Mouse (Mus musculus) neural tube, embryonic 14.5 days (tissue): Measurements from ENCODE around the gene Ctnnal1. TPM values are rescaled to one million over a fixed set of nuclear protein-coding genes. Genes with fewer than 3 reads are reported as not detected.

ENCODE experiments used
- ATAC-seq: fragments of 200-750 bp; cut with Nextera tagmentation; 2 replicates; pipeline ENCODE4 v1.8.0; 2017; ENCODE audit warnings: low read depth, mild to moderate bottlenecking, moderate TSS enrichment, moderate library complexity
- H3K27ac ChIP-seq: fragments of 300-500 bp; sonication (generic); 2 replicates; pipeline ENCODE4 v1.5.1; 2014; ENCODE audit warnings: low read depth, mild to moderate bottlenecking, control low read depth, low read length, moderate library complexity, mixed read lengths
- H3K27me3 ChIP-seq: fragments of 300-500 bp; sonication (generic); 2 replicates; pipeline ENCODE4 v1.6.1; 2014; ENCODE audit warnings: low read length; ENCODE audit not compliant: control insufficient read depth, insufficient read depth
- H3K36me3 ChIP-seq: fragments of 300-500 bp; sonication (generic); 2 replicates; pipeline ENCODE4 v1.6.1; 2014; ENCODE audit warnings: low read length, mixed read lengths; ENCODE audit not compliant: control insufficient read depth, insufficient read depth
- H3K4me1 ChIP-seq: fragments of 300-500 bp; sonication (generic); 2 replicates; pipeline ENCODE4 v1.6.1; 2014; ENCODE audit warnings: low read length; ENCODE audit not compliant: control insufficient read depth, insufficient read depth
- H3K4me2 ChIP-seq: fragments of 300-500 bp; sonication (generic); 2 replicates; pipeline ENCODE4 v1.6.1; 2014; ENCODE audit warnings: mild to moderate bottlenecking, low read depth, low read length, control low read depth
- H3K4me3 ChIP-seq: fragments of 300-500 bp; sonication (generic); 2 replicates; pipeline ENCODE4 v1.5.1; 2014; ENCODE audit warnings: low read depth, low read length, control low read depth, mixed read lengths
- H3K9ac ChIP-seq: fragments of 300-500 bp; sonication (generic); replicated peaks from 2 replicates; pipeline ENCODE4 v1.6.1; 2014; ENCODE audit warnings: low read depth, mild to moderate bottlenecking, control low read depth, low read length, mixed read lengths
- H3K9me3 ChIP-seq: fragments of 300-500 bp; sonication (generic); 2 replicates; pipeline ENCODE4 v1.6.1; 2016; ENCODE audit warnings: low read length; ENCODE audit not compliant: control insufficient read depth
- WGBS: fragments of 180-500 bp; shearing (Covaris S2); extraction: QIAGEN DNeasy Blood & Tissue Kit; methylation state at CpG from one replicate; pipeline ENCODE4 v1.1.7; 2014; 5-methylcytosine and 5-hydroxymethylcytosine counted together
- polyA plus RNA-seq: library from polyadenylated mRNA; unstranded; fragments of >200 nt; fragmentation: Nextera tagmentation; extraction: Ambion mirVana; gene quantifications from 2 replicates; pipeline ENCODE4 v1.2.1, GENCODE M21; 2014

Ctnnal1 gene
- polyA plus RNA-seq = 14.4 and 22.8 TPM in 2 replicates

- H3K27ac ChIP-seq = peak within 1 kb of the TSS; percentile 80
- peak within 1 kb of the TSS; percentile 85 for H3K4me3 ChIP-seq
- no peaks in the 10 kb centered on the region for H3K36me3 ChIP-seq
- no peaks in the 10 kb centered on the region for H3K27me3 ChIP-seq
- peak within 1 kb of the TSS; percentile 88 for H3K9ac ChIP-seq
- ATAC-seq = peak; percentile 96
- WGBS = under 1% methylated on average over 45 of the region's 45 CpGs
- peak within 1 kb of the TSS; percentile 80 for H3K4me2 ChIP-seq
- H3K4me1 ChIP-seq = peaks cover 11% of the 10 kb centered on the region
- H3K9me3 ChIP-seq = no peaks in the 10 kb centered on the region
Measured at GRCm38 (mm10) chr4:56865003-56865511, at the start of gene Ctnnal1. Gene Ctnnal1, minus strand, starts transcription at chr4:56865188.

DNA sequence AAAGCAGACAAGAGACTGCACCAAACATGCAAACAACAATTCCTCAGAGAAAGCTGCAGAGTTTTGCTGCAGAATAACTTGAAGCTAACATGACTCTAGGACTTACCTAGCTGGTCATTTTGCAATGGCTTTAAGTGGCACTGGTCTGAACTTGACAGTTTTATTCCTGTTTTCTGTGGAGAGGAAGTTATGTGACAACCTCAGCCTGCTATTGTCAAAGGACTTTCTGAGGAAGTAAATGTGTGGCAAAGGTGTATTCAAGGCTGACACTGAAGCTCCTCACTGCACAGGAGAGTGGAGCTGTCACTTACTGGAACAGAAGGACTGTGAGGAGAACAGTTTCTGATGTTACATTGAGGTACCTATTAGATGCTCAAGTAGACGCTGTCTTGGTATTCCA, 49.8 kb upstream of the Ctnnal1 start:
- H3K4me3 ChIP-seq = no peak overlapping the region
- 100% methylated on average over 1 of the region's 1 CpGs for WGBS
- H3K36me3 ChIP-seq = peaks cover 21% of the 10 kb centered on the region; the same call in 1 of the 2 replicates
- H3K9me3 ChIP-seq = no peaks in the 10 kb centered on the region
- H3K27me3 ChIP-seq = no peaks in the 10 kb centered on the region
- H3K27ac ChIP-seq = no peak overlapping the region
- H3K9ac ChIP-seq = no peak overlapping the region
- no peak overlapping the region for H3K4me2 ChIP-seq
- ATAC-seq = no peak
- no peaks in the 10 kb centered on the region for H3K4me1 ChIP-seq

DNA sequence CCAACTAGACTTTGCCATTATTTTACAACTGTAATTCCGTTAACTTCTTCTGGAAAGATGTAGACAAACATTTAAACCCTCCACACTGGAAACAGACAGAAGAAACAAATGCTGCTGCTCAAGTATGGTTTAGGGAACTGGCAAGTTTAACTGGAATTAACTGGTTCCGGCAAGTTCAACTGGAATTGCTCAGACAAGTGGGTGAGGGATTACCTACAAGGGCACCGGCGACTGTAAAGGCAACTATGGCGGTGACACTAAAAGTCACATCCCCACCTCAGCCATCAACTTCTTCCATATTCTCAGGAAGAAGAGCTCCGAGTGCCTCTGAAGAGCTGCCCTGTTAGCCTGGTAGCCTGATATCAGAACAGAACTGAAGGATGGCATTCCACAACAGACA, 49.4 kb upstream of the Ctnnal1 start:
- Histone ChIP-seq H3K36me3 (peaks cover 21% of the 10 kb centered on the region; the same call in 1 of the 2 replicates), H3K4me1 (no peaks in the 10 kb centered on the region), H3K27ac (no peak overlapping the region), H3K4me2 (no peak overlapping the region), H3K27me3 (no peaks in the 10 kb centered on the region), H3K9ac (no peak overlapping the region), H3K4me3 (no peak overlapping the region), H3K9me3 (no peaks in the 10 kb centered on the region)
- 98% methylated on average over 6 of the region's 6 CpGs for WGBS
- no peak for ATAC-seq

DNA sequence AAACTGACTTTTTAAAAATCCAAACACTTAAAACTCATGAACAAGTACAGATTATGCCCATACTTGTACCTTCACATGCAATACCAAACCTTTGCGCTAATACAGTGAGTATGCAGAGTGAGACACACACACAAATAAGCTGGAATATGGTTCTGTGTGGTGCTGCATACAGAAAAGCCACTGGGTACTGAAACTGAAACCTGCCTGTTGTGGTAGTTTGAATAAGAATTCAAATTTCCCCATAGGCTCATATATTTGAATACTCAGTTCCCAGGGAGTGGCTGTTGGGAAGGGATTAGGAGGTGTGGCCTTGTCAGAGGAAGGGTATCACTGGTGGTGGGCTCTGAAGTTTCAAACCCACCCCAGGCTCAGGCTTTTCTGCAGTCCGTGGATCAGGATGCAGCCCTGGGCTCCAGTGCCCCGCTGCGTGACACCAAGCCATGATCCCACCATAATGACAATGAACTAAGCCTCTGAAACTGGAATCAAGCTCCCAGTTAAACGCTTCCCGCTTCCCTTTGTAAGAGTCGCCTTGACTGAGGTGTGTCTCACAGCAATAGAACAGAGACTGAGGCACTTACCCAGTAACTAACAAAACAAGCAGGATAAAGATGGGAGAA, 47.5 kb upstream of the Ctnnal1 start:
- no peak overlapping the region for H3K4me3 ChIP-seq
- H3K9ac ChIP-seq = no peak overlapping the region
- no peak for ATAC-seq
- 95% methylated on average over 7 of the region's 7 CpGs for WGBS
- no peak overlapping the region for H3K27ac ChIP-seq
- H3K9me3 ChIP-seq = no peaks in the 10 kb centered on the region
- H3K4me1 ChIP-seq = no peaks in the 10 kb centered on the region
- no peak overlapping the region for H3K4me2 ChIP-seq
- no peaks in the 10 kb centered on the region for H3K27me3 ChIP-seq
- peaks cover 21% of the 10 kb centered on the region; the same call in 1 of the 2 replicates for H3K36me3 ChIP-seq

- Histone ChIP-seq H3K27ac (no peak overlapping the region), H3K27me3 (no peaks in the 10 kb centered on the region), H3K9me3 (no peaks in the 10 kb centered on the region), H3K4me2 (no peak overlapping the region), H3K4me3 (no peak overlapping the region), H3K4me1 (no peaks in the 10 kb centered on the region), H3K36me3 (peaks cover 10% of the 10 kb centered on the region; the same call in 1 of the 2 replicates), H3K9ac (no peak overlapping the region)
- 88% methylated on average over 3 of the region's 3 CpGs for WGBS
- no peak for ATAC-seq
Measured at GRCm38 (mm10) chr4:56909568-56909967, 44.6 kb upstream of the Ctnnal1 start.

- WGBS = 86% methylated on average over 5 of the region's 5 CpGs
- no peak overlapping the region for H3K27ac ChIP-seq
- H3K9me3 ChIP-seq = no peaks in the 10 kb centered on the region
- H3K9ac ChIP-seq = no peak overlapping the region
- no peak overlapping the region for H3K4me2 ChIP-seq
- ATAC-seq = no peak
- no peaks in the 10 kb centered on the region for H3K27me3 ChIP-seq
- no peak overlapping the region for H3K4me3 ChIP-seq
- H3K36me3 ChIP-seq = peaks cover 14% of the 10 kb centered on the region; the same call in 1 of the 2 replicates
- no peaks in the 10 kb centered on the region for H3K4me1 ChIP-seq
Measured at GRCm38 (mm10) chr4:56907671-56908070, 42.7 kb upstream of the Ctnnal1 start.

- H3K27ac ChIP-seq = no peak overlapping the region
- no peak overlapping the region for H3K4me2 ChIP-seq
- no peak for ATAC-seq
- no peak overlapping the region for H3K9ac ChIP-seq
- peaks cover 14% of the 10 kb centered on the region; the same call in 1 of the 2 replicates for H3K36me3 ChIP-seq
- H3K9me3 ChIP-seq = no peaks in the 10 kb centered on the region
- 97% methylated on average over 3 of the region's 3 CpGs for WGBS
- H3K4me1 ChIP-seq = no peaks in the 10 kb centered on the region
- no peak overlapping the region for H3K4me3 ChIP-seq
- no peaks in the 10 kb centered on the region for H3K27me3 ChIP-seq
Measured at GRCm38 (mm10) chr4:56906926-56907325, 41.9 kb upstream of the Ctnnal1 start.

DNA sequence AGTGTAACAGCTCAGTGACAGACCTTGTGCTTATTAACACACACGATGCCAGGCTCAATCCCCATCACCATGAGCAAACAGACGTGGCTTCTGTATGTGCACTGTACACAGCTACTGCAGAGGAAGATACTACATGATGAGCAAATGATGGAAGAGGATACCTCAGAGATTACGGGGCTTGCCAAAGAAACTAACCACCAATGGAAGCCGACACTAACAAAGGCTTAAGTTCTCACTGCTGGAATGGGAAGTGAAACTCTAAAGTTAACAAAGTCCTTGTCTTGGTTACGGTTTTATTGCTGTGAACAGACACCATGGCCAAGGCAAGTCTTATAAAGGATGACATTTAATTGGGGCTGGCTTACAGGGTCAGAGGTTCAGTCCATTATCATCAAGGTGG, 40.5 kb upstream of the Ctnnal1 start:
- Histone ChIP-seq H3K9ac (no peak overlapping the region), H3K4me1 (no peaks in the 10 kb centered on the region), H3K9me3 (no peaks in the 10 kb centered on the region), H3K36me3 (peaks cover 11% of the 10 kb centered on the region; the same call in 1 of the 2 replicates), H3K4me2 (no peak overlapping the region), H3K27ac (no peak overlapping the region), H3K27me3 (no peaks in the 10 kb centered on the region), H3K4me3 (no peak overlapping the region)
- 90% methylated on average over 5 of the region's 5 CpGs for WGBS
- no peak for ATAC-seq

DNA sequence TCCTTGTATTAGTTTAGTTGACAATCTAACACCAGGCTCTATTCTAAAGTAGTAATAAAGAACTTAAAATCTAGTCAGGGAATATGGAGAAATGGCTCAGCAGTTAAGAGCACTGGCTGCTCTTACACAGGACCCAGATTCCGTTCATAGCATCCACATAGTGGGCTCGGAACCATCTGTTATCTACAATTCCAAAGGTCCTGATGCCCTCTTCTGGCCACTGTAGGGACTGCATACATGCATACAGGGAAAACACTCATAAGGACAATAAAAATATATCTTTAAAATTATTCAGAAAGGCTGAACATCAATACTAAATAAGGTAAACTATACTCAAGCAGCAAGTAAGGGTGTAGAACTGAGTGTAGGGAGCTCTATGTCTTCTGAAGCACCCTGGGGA, 36.7 kb upstream of the Ctnnal1 start:
- Histone ChIP-seq H3K27me3 (no peaks in the 10 kb centered on the region), H3K4me2 (no peak overlapping the region), H3K9me3 (no peaks in the 10 kb centered on the region), H3K9ac (no peak overlapping the region), H3K4me3 (no peak overlapping the region), H3K36me3 (peaks cover 6% of the 10 kb centered on the region; the same call in 1 of the 2 replicates), H3K27ac (no peak overlapping the region), H3K4me1 (no peaks in the 10 kb centered on the region)
- 94% methylated on average over 2 of the region's 2 CpGs for whole genome bisulfite sequencing
- ATAC-seq = no peak
